Mouse (Mus musculus): ENCODE results near the gene Btn2a2.

Btn2a2 gene

DNA sequence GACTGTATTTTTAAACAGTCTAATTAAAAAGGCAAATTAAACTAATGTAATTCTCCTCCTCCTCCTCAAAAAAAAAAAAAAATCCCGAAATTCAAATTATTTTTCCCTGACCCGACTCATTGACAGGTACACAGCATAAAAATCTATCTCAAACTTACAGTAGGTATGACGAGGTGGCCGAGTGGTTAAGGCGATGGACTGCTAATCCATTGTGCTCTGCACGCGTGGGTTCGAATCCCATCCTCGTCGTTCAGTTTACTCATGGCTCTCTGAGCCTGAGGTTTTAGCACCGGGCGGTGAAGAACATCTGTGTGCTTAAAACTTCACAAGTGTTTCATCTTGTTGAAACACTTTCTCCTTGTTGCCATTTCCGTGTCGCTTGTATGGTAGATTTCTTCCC is 33.0 kb upstream of the Btn2a2 start:
- DNase-seq (ENCODE audit: low spot score): peak; percentile 92

DNA sequence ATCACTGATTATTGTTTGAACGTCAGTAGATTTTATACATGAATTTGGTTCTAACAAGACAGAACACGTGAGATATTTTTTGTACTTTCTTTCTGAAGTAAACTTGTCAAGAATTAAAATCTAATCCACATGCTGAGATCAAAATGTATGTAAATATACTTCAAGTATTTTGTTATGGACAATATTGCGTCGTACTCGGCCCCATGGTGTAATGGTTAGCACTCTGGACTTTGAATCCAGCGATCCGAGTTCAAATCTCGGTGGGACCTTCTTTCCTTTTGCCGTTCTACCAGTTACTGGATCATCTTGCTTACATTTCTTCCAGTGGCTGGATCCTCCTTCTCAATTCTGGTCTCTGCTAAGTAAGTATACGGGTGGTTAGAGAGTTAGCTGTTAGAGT is 30.8 kb upstream of the Btn2a2 start:
- peak; percentile 96 for DNase-seq (ENCODE audit: low spot score)

DNA sequence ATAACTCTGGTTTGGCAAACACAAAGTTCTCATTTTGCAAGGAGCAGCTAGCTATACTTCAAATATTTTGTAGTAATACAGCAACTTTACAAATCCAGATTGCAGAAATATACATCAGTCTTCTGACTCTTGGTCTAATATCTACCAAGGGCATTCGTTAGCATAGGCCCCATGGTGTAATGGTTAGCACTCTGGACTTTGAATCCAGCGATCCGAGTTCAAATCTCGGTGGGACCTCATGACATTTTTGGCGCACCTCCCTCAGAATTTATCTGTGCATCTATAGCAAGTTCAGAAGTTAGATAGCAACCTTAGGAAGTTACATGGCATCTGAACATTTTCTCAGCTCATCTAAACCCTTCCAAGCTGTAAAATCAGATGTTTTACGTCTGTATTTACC is 30.2 kb upstream of the Btn2a2 start:
- peak; percentile 95 for DNase-seq (ENCODE audit: low spot score)

DNA sequence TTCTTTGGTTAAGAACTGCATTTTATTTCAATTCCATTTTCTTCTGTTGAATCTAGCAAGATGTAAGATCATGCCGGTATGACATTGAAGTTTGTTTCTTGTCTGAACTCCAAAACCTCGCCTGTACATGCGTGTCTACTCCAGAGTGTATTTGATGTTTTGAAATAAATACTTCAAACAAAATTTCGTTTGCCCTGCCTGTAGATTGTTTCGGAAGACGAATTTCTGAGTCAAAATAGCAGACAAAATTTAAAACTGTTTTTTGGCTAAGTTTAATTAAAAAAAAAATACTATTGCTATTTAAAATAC is 29.6 kb upstream of the Btn2a2 start:
- no peak for DNase-seq (ENCODE audit: low spot score)

DNA sequence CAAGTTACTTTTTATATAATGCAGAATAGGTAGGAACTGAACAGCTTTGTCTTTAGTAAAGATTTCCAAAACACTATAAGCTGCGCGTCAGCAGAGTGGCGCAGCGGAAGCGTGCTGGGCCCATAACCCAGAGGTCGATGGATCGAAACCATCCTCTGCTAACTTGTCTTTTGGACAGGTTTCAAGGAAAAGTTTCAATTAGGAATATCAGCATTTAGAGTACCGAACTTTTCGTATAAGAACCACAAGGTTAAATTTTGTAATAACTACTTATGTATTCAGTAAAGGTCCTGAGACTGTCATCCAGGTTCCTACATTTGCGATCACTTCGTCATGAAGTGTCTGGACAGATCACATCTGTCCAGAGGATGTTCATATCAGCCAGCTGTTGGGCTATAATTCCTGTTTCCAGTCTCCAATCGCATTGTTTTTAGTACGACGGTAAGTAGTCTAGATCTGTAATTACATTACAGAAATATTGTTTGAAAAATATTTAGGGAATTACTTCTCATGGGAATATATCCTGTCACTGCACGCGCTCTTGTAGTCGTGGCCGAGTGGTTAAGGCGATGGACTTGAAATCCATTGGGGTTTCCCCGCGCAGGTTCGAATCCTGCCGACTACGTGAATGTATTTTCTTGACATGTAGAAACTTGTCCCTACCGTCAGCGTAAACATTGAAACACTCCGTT is 29.1 kb upstream of the Btn2a2 start:
- DNase-seq (ENCODE audit: low spot score): peak; percentile 93

DNA sequence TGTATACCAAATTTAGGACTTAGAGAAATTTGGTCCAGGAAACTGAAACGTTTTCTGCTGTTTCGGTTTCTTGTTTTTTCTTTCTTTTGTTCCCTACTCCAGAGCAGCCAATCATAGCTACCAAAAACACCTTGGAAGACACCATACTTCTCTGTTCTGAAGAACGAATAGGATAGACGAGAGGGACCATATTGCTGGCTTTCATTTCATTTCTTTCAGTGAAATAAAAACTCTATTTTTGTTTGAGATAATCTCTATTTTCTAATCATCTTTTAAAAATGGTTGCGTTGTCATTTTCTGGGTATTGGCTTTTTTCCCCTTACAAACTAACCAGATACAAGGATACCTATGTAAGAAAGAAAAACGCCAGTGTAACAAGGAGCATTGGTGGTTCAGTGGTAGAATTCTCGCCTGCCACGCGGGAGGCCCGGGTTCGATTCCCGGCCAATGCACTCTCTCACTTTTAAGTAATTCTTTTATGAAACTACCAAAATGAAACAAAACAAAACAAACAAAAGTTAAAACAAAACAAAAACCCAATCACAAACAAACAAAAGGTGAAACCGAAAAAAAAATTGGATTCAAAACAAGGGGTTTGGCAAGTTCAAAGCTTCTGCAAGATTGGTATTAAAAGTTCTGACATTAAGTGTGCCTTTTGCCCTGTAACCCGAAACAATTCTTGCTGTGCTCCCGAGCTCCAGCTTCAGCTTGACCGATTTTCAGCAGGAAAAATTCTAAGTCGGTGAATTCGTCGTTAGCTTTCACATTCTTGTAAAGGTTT is 28.4 kb upstream of the Btn2a2 start:
- DNase-seq (ENCODE audit: low spot score): peak; percentile 90

DNA sequence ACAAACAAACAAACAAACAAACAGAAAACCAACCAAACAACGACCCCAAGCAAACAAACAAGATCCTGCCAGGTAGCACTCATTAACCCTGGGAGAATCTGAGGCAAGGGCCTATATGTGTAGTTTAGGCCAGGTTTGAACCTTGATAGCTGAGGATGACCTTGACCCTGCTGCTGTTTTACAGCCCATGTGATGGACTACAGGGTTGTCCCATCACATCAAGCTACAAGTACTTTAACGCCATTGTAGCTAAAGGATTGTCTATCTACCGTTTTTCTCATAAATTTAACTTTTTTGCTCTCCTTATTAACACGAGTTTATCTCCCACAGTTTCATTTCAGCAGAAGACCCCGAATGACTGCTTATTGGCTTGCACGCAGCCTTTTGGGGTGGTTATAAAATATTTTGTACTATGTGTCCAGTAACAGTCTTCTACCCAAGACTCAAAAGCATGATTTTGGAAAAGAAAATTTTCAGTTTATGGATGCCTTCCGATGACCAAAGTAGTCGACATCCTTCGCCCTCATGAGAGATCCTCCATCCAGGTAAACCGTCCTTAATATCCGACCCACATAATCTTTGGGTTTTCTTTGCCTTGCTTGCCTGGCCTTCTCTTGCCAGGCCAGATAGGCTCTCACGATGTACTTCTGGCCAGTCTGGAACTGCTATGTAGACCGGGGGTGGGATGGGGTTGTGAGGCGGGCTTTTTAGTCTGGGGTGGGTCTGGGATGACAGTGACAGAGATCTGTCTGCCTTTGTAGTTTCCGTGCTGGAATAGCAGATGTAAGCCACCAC is 27.4 kb upstream of the Btn2a2 start:
- DNase-seq (ENCODE audit: low spot score): peak; percentile 52

DNA sequence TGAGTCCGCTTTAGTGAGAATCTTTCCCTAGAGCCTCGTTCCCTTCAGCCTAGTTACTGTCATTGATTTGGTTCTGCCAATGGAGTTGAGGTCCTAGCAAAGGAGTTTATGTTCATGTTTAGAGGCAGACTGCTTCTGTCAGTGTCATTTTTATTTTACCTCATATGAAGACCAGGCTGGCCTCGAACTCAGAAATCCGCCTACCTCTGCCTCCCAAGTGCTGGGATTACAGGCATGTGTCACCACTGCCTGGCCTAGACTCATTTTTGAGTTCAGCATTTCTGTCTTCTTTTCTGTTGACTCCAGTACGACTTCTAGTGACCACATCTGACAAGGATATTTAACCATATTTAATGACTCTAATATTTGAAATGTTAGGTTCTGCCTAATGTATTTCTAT is 26.6 kb upstream of the Btn2a2 start:
- no peak for DNase-seq (ENCODE audit: low spot score)

DNA sequence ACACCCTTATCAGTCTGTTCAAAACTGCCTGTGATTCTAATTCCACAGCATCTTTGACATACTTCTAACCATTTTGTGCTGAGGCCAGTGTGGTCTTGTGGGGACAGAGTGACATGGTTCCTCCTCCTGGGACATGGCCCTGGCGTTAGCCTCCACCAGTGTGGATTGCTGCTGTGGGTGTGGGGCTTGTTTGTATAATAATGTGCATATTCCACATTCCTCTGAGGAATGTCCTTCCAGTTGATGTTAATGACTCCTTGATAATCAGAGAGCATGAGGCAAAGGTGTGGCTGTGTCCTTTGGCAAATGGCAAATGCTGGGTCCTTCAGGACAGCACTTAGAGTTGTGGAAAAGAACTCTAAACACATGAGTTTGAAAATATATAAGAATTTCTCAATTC is 24.9 kb upstream of the Btn2a2 start:
- DNase-seq (ENCODE audit: low spot score): no peak

DNA sequence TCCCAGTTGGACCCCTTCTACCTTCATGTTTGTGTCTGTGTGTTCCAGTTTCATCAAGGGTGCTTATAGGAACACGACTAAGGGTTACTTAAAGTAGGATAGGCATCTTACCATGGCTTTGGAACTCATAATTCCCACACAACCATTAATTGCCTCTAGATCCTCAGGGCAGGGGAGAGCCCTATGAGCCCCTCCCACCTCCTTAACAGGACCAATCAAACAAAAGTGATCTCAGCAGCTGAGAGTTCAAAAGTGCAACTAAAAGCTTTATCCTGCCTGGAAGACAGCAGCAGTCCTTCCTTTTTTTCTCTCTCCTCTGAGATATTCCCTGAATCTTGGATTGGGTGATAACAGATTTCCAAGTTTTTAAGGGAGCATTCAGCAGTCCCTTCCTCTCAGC is 21.5 kb upstream of the Btn2a2 start:
- DNase-seq (ENCODE audit: low spot score): peak; percentile 45

DNA sequence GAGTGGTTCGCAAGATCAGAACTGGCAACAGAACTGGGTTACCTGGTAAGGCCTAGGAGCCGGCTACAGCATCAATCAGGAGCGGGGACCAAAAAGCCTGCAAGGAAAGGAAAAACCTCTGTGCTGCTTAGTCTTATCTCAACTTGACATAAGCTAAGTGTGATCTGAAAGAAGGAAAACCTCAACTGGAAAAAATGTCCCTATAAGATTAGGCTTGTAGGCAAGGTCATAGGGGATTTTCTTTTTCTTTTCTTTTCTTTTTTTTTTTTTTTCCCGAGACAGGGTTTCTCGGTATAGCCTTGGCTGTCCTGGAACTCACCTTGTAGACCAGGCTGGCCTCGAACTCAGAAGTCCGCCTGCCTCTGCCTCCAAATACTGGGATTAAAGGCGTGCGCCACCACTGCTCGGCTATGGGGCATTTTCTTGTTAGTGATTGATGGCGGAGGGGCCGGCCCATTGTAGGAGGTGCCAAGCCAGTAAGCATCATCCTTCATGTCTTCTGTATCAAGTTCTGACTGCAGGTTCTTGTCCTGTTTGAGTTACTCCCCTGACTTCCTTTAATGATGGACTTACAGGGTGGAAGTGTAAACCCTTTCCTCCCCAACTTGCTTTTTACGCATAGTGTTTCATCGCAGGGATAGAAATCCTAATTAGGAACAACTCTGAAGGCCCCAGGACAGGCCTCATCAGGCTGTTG is 18.3 kb upstream of the Btn2a2 start:
- DNase-seq (ENCODE audit: low spot score): peak; percentile 77

DNA sequence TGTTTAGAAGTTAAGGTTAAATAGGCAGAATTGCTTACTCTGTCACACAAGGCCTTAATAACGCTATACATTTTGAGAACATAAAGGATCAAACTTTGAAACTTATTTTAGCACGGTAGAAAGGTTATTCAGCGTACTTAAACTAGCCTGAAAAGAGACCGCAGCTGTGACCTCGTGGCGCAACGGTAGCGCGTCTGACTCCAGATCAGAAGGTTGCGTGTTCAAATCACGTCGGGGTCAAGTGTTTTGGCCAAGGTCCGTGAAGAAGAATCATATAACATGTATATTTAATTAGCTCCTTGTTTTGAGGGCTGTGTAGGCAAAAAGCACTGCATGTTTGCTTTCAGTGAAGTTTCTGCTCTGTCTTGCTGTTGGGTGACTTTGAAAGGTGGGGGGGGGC is 17.7 kb upstream of the Btn2a2 start:
- peak; percentile 89 for DNase-seq (ENCODE audit: low spot score)

DNA sequence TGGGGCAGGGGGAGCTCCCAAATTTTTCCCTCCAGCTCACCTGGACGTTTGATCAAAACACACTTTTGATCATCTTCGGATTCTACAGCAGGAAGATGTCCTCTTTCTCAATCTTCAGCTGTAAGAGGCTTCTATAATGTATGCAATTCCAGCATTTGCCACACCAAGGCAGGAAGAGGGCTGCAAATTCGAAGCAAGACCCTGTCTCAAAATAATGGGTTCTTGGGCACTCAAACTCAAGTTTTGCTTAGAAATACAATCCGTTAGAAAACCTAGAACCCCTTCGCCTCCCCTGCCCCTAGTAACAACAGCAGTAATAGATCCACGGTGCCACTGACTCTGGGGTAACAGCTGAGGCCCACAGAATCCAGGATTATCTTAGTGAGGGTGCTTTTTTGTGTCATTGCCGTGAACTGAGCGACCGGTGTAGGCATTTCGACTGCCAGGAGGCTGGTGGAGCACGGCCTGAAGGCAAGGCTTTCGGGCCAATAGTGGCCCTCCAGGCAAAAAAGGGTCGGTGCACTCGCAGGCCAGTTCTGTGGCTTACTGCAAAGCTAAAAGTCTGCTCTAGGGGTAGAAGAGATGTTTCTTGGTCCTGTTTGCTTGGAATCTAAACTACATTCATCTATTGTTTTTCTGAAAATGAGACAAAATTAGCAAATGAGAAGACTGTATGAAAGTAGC is 17.1 kb upstream of the Btn2a2 start:
- DNase-seq (ENCODE audit: low spot score): peak; percentile 65

DNA sequence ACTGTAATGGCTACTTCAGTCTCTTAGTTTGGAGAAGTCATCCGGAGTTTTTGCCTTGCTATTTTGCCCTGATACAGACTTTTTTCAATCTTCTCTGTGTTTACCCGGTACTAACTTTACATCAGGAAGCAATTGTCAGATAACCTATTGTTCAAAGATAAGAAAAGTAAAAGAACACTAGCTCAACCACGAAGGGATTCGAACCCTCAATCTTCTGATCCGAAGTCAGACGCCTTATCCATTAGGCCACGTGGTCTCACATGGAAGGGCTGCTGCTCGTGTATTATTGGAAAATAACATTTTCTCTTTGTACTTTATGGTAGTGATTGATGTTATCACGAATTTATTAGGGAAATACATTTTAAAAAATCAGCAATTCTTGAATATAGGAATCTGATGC is 15.1 kb upstream of the Btn2a2 start:
- DNase-seq (ENCODE audit: low spot score): peak; percentile 94

DNA sequence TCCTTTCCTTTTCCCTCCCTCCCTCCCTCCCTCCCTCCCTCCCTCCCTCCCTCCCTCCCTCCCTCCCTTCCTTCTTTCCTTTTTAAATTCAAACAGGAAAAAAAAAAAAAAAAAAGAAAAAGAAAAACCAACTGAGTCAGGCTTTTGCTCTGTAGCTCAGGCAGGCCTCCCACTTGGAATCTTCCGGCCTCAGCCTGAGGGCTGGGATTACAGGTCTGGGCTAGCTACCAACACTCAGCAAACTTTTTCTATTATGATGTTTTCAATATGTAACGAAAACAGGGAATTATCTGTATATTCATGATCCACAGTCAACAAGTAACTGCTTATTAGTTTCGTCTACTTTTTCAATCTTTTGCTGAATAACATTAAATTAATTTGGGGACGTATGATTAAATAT is 14.3 kb upstream of the Btn2a2 start:
- no peak for DNase-seq (ENCODE audit: low spot score)

DNA sequence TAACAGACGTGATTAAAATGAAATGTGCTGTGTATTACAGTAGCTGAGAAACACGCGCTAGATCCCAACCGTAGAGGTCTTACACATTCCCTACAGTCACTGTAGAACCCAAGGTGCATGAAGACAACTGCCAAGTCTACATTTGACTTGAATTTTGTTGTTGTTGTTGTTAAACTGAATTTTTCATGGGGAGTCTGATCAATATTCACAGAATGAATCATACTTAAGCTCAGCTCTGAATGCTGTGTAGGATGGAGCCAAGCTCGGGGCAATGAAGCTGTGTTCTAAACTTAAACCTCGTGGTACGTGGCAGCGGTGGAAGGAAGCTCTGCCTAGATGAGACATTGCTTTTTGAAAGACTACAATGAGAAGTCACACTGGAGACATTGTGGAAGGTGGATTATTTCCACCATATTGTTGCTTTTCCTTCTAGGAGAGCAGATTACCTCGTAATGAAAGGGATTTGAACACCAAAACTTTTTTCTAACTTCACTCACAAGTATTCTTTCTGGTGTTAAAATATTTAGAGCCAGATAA is 13.4 kb upstream of the Btn2a2 start:
- no peak for DNase-seq (ENCODE audit: low spot score)

DNA sequence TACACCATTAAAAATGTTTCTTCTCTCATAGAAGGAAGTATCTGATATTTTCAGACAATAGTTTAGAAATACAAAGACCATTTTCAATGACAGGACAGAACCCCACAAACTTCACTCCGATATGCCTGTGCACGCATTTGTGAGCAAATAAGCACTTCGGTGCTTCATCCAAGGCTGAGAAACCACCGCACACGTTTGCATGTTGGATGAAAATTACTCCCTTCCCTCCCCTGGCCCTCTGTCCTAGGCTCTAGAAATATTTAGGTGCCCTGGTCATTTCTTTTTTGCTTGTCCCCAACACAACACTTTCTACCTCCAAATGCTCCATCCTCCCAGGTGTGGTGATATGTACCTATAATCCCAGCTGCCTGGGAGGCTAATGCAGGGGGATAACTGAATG is 12.9 kb upstream of the Btn2a2 start:
- DNase-seq (ENCODE audit: low spot score): no peak

DNA sequence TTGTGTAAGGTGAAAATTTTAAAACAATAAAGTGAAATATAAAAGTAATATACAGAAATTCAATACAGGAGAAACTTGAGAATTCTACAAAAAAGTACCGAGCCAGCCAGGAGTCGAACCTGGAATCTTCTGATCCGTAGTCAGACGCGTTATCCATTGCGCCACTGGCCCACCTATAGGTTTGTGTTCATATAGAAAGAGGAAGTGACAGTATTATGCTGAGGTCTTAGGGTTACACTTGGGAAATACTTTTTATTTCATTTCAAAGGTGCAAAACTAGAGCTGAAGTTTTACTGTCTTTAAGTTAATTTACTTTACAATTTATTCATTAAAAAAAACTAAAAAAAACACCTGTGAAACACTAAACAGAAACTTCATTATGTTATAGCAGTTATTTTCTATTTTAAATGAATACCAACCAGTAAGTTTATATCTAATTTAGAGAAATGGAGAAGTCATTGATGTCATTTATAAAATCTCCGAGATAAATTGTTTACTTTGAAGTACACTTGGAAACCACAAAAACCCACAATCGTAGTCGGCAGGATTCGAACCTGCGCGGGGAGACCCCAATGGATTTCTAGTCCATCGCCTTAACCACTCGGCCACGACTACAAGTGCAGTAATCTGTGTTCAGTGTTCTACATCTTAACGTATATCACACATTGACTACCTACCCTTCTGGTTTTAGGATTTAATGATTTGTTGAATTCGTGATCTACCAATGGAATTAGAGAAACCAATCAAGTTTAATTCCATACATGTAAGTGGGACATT is 12.0 kb upstream of the Btn2a2 start:
- peak; percentile 96 for DNase-seq (ENCODE audit: low spot score)

DNA sequence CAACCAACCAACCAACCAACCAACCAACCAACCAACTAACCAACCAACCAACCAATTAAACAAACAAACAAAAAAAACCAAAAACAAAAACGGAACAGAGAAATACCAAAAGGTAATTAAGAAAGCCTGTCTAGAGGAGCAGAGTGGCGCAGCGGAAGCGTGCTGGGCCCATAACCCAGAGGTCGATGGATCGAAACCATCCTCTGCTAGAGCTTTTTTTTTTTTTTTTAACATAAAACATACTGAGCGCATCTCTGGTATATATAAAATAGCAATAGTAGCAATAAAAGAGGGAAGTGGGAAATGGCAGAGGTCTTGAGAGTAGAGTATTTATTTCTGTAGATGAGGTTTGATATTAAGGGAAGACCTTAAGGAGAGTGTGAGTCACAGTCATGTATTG is 11.3 kb upstream of the Btn2a2 start:
- peak; percentile 52 for DNase-seq (ENCODE audit: low spot score)

DNA sequence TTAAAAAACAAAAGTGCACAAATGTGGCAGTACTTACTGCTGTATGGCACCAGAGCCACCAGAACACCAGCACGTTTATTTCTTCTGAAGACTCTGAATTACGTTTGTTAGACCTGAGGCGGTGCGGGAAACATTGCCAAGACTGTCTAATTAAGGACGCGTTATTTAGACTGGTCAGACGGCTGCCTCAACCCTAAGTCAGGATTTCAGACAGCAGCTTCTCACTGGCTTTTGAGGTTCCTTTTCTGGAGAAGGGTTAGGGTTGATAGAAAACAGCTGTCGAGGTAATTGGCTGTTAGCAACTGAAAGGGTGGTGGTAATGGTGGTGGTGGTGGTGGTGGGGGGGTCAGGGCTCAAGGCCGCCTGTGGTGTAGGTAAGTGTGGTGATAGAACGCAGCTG is 10.0 kb upstream of the Btn2a2 start:
- DNase-seq (ENCODE audit: low spot score): peak; percentile 67
